Mouse (Mus musculus) myocyte (in vitro differentiated cells): ENCODE measurements around the gene Vps54.
A peak's percentile ranks its signal among the peaks of the same experiment; 100 is the strongest.

Experiments used
- MAX ChIP-seq: IDR thresholded peaks from one replicate; pipeline ENCODE4 v1.6.1; 2011; ENCODE audit warnings: low read depth, mild to moderate bottlenecking, control low read depth
- MYOG ChIP-seq, 3 experiments: IDR thresholded peaks; one replicate each; pipeline ENCODE4 v1.6.1; 2011; ENCODE audit warnings: control low read depth in 2 of 3, low read depth in 2 of 3, mild to moderate bottlenecking in 2 of 3; ENCODE audit not compliant: insufficient read length in 2 of 3, control insufficient read depth in 1 of 3, insufficient read depth in 1 of 3
- POLR2A ChIP-seq: IDR thresholded peaks from one replicate; pipeline ENCODE4 v1.6.1; 2011; ENCODE audit warnings: low read depth, mild to moderate bottlenecking, control low read depth, moderate library complexity; ENCODE audit not compliant: insufficient read length
- POLR2AphosphoS2 ChIP-seq: IDR thresholded peaks from one replicate; pipeline ENCODE4 v1.6.1; 2011; ENCODE audit warnings: low read depth, control low read depth; ENCODE audit not compliant: insufficient read length
- SRF ChIP-seq: IDR thresholded peaks from one replicate; pipeline ENCODE4 v1.6.1; 2011; ENCODE audit warnings: low read depth; ENCODE audit not compliant: control insufficient read depth, insufficient read length
- USF1 ChIP-seq: IDR thresholded peaks from one replicate; pipeline ENCODE4 v1.6.1; 2011; ENCODE audit warnings: low read depth, mild to moderate bottlenecking, control low read depth, moderate library complexity

DNA sequence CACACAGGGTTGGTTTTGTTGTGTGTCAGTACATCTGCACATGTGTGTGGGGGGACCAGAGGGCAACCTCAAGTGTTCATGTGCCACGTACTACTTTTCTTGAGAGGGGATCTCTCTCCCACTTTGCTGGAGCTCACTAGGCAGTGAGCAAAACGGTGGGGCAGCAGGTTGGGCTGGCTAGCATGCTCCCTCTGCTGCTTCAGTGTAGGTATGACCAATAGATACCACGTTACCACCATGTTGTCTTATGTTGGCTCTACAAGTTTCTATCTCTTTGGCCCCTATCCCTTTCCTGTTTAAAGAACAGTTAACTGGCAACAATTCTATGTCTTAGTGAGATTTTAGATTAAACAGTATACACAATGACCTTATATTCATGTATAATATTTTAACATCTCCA lies 83.3 kb downstream of the Vps54 start:
- TF ChIP-seq MYOG (IDR thresholded peaks at IDR 0.05; ENCODE audit: control insufficient read depth in 1 of 3, insufficient read depth in 1 of 3, insufficient read length in 2 of 3, low read depth in 2 of 3) (no peak), POLR2A (no peak), SRF (no peak), USF1 (no peak), MAX (no peak), POLR2AphosphoS2 (peak; percentile 58)
